8 mouse cellular contexts compared by ENCODE assay signal in the genomic region with DNA sequence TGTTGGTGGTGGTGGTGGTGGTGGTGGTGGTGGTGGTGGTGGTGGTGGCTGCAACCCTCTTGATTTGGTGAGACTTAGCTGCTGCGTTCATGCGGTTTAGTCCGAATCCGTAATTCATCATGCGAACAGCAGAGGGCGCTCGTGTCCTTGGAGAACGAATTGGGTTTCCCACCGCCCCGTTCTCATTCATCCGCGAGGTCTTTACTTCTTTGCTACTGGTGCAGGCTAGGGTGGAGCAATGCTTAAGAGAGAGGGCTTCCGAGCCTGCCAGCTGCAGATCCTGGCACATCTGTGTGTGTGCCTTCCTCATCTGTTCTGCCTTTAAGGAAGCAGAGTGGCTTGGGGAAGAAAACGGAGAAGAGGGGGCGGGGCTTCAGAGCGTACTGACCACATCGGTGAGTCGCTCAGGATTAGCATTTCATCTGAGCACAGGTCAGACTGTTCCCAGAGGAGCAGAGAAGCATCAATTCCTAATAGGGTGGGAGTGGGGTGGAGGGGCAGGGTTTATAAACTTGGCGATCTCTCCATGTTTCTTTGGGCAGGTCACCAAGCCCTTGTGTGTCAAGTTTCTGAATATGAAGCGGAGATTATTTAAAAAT.
A peak's percentile ranks its signal among the peaks of the same experiment; 100 is the strongest.
DNase-seq lines count a peak whose midpoint lies in the region; ATAC-seq and TF ChIP-seq lines count a peak whose summit lies in the region.

No protein-coding gene starts in this region.

- no peak overlapping the region for H3K27ac ChIP-seq in embryonic facial prominence, embryonic 13.5 days
- no peak overlapping the region for H3K27ac ChIP-seq in heart, embryonic 11.5 days (ENCODE audit: low read depth, low read length)
- no peak overlapping the region for H3K27ac ChIP-seq in kidney, postnatal 0 days
- H3K27ac ChIP-seq in liver, embryonic 11.5 days (ENCODE audit: low read depth, low read length) = no peak overlapping the region
- no peak overlapping the region for H3K27ac ChIP-seq in stomach, embryonic 15.5 days

- peak overlapping the region; percentile 40 for H3K4me3 ChIP-seq in embryonic facial prominence, embryonic 13.5 days
- peak overlapping the region; percentile 45 for H3K4me3 ChIP-seq in heart, embryonic 11.5 days (ENCODE audit: low read depth, low read length)
- H3K4me3 ChIP-seq in kidney, postnatal 0 days (replicated peaks; ENCODE audit: low read depth, low read length) = peak overlapping the region; percentile 33
- H3K4me3 ChIP-seq in liver, embryonic 11.5 days (ENCODE audit: low read depth, low read length) = peak overlapping the region; percentile 35
- H3K4me3 ChIP-seq in stomach, embryonic 15.5 days (replicated peaks) = peak overlapping the region; percentile 40

- peak overlapping the region; percentile 74 for H3K4me2 ChIP-seq in embryonic facial prominence, embryonic 13.5 days
- H3K4me2 ChIP-seq in heart, embryonic 11.5 days = peak overlapping the region; percentile 91
- peak overlapping the region; percentile 73 for H3K4me2 ChIP-seq in kidney, postnatal 0 days (ENCODE audit: low read length)
- peak overlapping the region; percentile 74 for H3K4me2 ChIP-seq in liver, embryonic 11.5 days
- peak overlapping the region; percentile 83 for H3K4me2 ChIP-seq in stomach, embryonic 15.5 days

- peak; percentile 81 for TF ChIP-seq CTCF in kidney, postnatal 0 days (IDR thresholded peaks at IDR 0.05; ENCODE audit: low read depth)

- H3K27me3 ChIP-seq in embryonic facial prominence, embryonic 13.5 days = peaks cover 12% of the 10 kb centered on the region
- H3K27me3 ChIP-seq in heart, embryonic 11.5 days (ENCODE audit: control insufficient read depth, insufficient read depth, low read length) = no peaks in the 10 kb centered on the region
- no peaks in the 10 kb centered on the region for H3K27me3 ChIP-seq in kidney, postnatal 0 days (ENCODE audit: insufficient read depth, low read length)
- no peaks in the 10 kb centered on the region for H3K27me3 ChIP-seq in liver, embryonic 11.5 days (replicated peaks; ENCODE audit: control insufficient read depth, insufficient read depth, low read length)
- H3K27me3 ChIP-seq in stomach, embryonic 15.5 days (replicated peaks) = no peaks in the 10 kb centered on the region

- peak; percentile 75 for DNase-seq in 3T3-L1 (ENCODE audit: low read depth, low spot score)
- DNase-seq in adrenal gland, postnatal 4 days (ENCODE audit: low spot score in 2 of 2) = peak; percentile 60 to 69
- peak; percentile 89 for DNase-seq in kidney, postnatal 0 days (ENCODE audit: low spot score)
- peak; percentile 68 for DNase-seq in liver, embryonic 11.5 days (ENCODE audit: low spot score)
- DNase-seq in natural killer cell, adult 2 months (ENCODE audit: low spot score in 2 of 2) = peak; percentile 3 to 36

- WGBS in embryonic facial prominence, embryonic 13.5 days = 5% methylated on average over 20 of the region's 20 CpGs
- 5% methylated on average over 20 of the region's 20 CpGs for WGBS in heart, embryonic 11.5 days (ENCODE audit: insufficient replicate concordance)
- WGBS in kidney, postnatal 0 days = 3% methylated on average over 20 of the region's 20 CpGs
- 5% methylated on average over 20 of the region's 20 CpGs for WGBS in liver, embryonic 11.5 days
- WGBS in stomach, embryonic 15.5 days = 5% methylated on average over 20 of the region's 20 CpGs

- peaks cover 9% of the 10 kb centered on the region; the same call in 1 of the 2 replicates for H3K4me1 ChIP-seq in embryonic facial prominence, embryonic 13.5 days
- no peaks in the 10 kb centered on the region for H3K4me1 ChIP-seq in heart, embryonic 11.5 days (ENCODE audit: control insufficient read depth, insufficient read depth, low read length)
- H3K4me1 ChIP-seq in kidney, postnatal 0 days (replicated peaks; ENCODE audit: insufficient read depth, low read length) = peaks cover 7% of the 10 kb centered on the region; the same call in 1 of the 2 replicates
- no peaks in the 10 kb centered on the region for H3K4me1 ChIP-seq in liver, embryonic 11.5 days (replicated peaks; ENCODE audit: control insufficient read depth, insufficient read depth, low read length)
- no peaks in the 10 kb centered on the region for H3K4me1 ChIP-seq in stomach, embryonic 15.5 days

- no peak; the same call in 1 of the 2 replicates for ATAC-seq in embryonic facial prominence, embryonic 13.5 days (ENCODE audit: insufficient number of reproducible peaks, insufficient read depth, low FRiP score, low TSS enrichment, low read depth)
- no peak for ATAC-seq in heart, embryonic 11.5 days (replicated peaks; ENCODE audit: insufficient number of reproducible peaks, low FRiP score, low TSS enrichment)
- 0 out of 2 replicates have a peak, but pooled peaks have one; percentile 51 for ATAC-seq in kidney, postnatal 0 days (replicated peaks; ENCODE audit: low FRiP score, low read depth)
- no peak for ATAC-seq in liver, embryonic 11.5 days (replicated peaks; ENCODE audit: low FRiP score)
- ATAC-seq in stomach, embryonic 15.5 days (ENCODE audit: insufficient read depth, low FRiP score, low read depth) = 0 out of 2 replicates have a peak, but pooled peaks have one; percentile 37

- H3K36me3 ChIP-seq in embryonic facial prominence, embryonic 13.5 days = no peaks in the 10 kb centered on the region
- no peaks in the 10 kb centered on the region for H3K36me3 ChIP-seq in heart, embryonic 11.5 days (ENCODE audit: control insufficient read depth, insufficient read depth, low read length)
- no peaks in the 10 kb centered on the region for H3K36me3 ChIP-seq in kidney, postnatal 0 days (ENCODE audit: insufficient read depth, low read length)
- H3K36me3 ChIP-seq in liver, embryonic 11.5 days (ENCODE audit: control insufficient read depth, insufficient read depth, low read length) = no peaks in the 10 kb centered on the region
- no peaks in the 10 kb centered on the region for H3K36me3 ChIP-seq in stomach, embryonic 15.5 days

- no peaks in the 10 kb centered on the region for H3K9me3 ChIP-seq in embryonic facial prominence, embryonic 13.5 days
- no peaks in the 10 kb centered on the region for H3K9me3 ChIP-seq in heart, embryonic 11.5 days (replicated peaks; ENCODE audit: control insufficient read depth, low read length)
- H3K9me3 ChIP-seq in kidney, postnatal 0 days (replicated peaks; ENCODE audit: low read length) = no peaks in the 10 kb centered on the region
- H3K9me3 ChIP-seq in liver, embryonic 11.5 days (ENCODE audit: control insufficient read depth, low read length) = no peaks in the 10 kb centered on the region
- H3K9me3 ChIP-seq in stomach, embryonic 15.5 days = no peaks in the 10 kb centered on the region

- peak overlapping the region; percentile 57 for H3K9ac ChIP-seq in embryonic facial prominence, embryonic 13.5 days
- peak overlapping the region; percentile 46; the same call in 1 of the 2 replicates for H3K9ac ChIP-seq in heart, embryonic 11.5 days (ENCODE audit: low read depth, low read length)
- H3K9ac ChIP-seq in kidney, postnatal 0 days (ENCODE audit: low read depth, low read length) = no peak overlapping the region
- no peak overlapping the region for H3K9ac ChIP-seq in liver, embryonic 11.5 days (ENCODE audit: low read depth, low read length)
- no peak overlapping the region for H3K9ac ChIP-seq in stomach, embryonic 15.5 days

Comparison
In these comparisons a context has a peak if more than half of its experiments do, and no peak if none do; other contexts are left out.
1. DNase-seq: peak in every context shown above with its lines; median percentile 89 in kidney, postnatal 0 days; 75 in 3T3-L1; 68 in liver, embryonic 11.5 days; 64 in adrenal gland, postnatal 4 days; 20 in natural killer cell, adult 2 months.
2. ATAC-seq: peak in kidney, postnatal 0 days (single experiment) and stomach, embryonic 15.5 days (single experiment); none in embryonic facial prominence, embryonic 13.5 days (single experiment), heart, embryonic 11.5 days (single experiment) and liver, embryonic 11.5 days (single experiment).
3. H3K9ac ChIP-seq: peak in embryonic facial prominence, embryonic 13.5 days (single experiment) and heart, embryonic 11.5 days (single experiment); none in kidney, postnatal 0 days (single experiment), liver, embryonic 11.5 days (single experiment) and stomach, embryonic 15.5 days (single experiment).
4. Peak in every context shown above with its lines, with median percentiles within 50 percentile points of each other: H3K4me2 ChIP-seq and H3K4me3 ChIP-seq.